Mouse (Mus musculus) midbrain, embryonic 14.5 days (tissue): Measurements from ENCODE around the gene Slc18a2. TPM values are rescaled to one million over a fixed set of nuclear protein-coding genes. Genes with fewer than 3 reads are reported as not detected.
A peak's percentile ranks its signal among the peaks of the same experiment; 100 is the strongest.

Source experiments
- ATAC-seq: fragments of 200-750 bp; cut with Nextera tagmentation; 2 replicates; pipeline ENCODE4 v1.8.0; 2017; ENCODE audit warnings: moderate number of reproducible peaks, moderate library complexity; ENCODE audit not compliant: low FRiP score, low TSS enrichment
- DNase-seq: peaks from one replicate; pipeline ENCODE4 v3.0.0-alpha.2; 2015
- H3K27ac ChIP-seq: fragments of 300-500 bp; sonication (generic); replicated peaks from 2 replicates; pipeline ENCODE4 v1.5.1; 2014; ENCODE audit warnings: mild to moderate bottlenecking, low read depth, low read length, moderate library complexity
- H3K27me3 ChIP-seq: fragments of 300-500 bp; sonication (generic); 2 replicates; pipeline ENCODE4 v1.6.1; 2014; ENCODE audit warnings: low read length, control low read depth, mixed read lengths; ENCODE audit not compliant: control insufficient read depth, insufficient read depth
- H3K36me3 ChIP-seq: fragments of 300-500 bp; sonication (generic); 2 replicates; pipeline ENCODE4 v1.6.1; 2014; ENCODE audit warnings: low read length, control low read depth; ENCODE audit not compliant: control insufficient read depth, insufficient read depth
- H3K4me1 ChIP-seq: fragments of 300-500 bp; sonication (generic); 2 replicates; pipeline ENCODE4 v1.6.1; 2014; ENCODE audit warnings: mild to moderate bottlenecking, antibody characterized with exemption, low read length, control low read depth; ENCODE audit not compliant: control insufficient read depth, insufficient read depth
- H3K4me2 ChIP-seq: fragments of 300-500 bp; sonication (generic); 2 replicates; pipeline ENCODE4 v1.6.1; 2014; ENCODE audit warnings: mild to moderate bottlenecking, low read length, moderate library complexity
- H3K4me3 ChIP-seq: fragments of 300-500 bp; sonication (generic); replicated peaks from 2 replicates; pipeline ENCODE4 v1.5.1; 2014; ENCODE audit warnings: low read depth, low read length
- H3K9ac ChIP-seq: fragments of 300-500 bp; sonication (generic); replicated peaks from 2 replicates; pipeline ENCODE4 v1.6.1; 2014; ENCODE audit warnings: mild to moderate bottlenecking, low read length, moderate library complexity
- H3K9me3 ChIP-seq: fragments of 300-500 bp; sonication (generic); 2 replicates; pipeline ENCODE4 v1.6.1; 2016; ENCODE audit warnings: low read length, control low read depth, mixed read lengths; ENCODE audit not compliant: control insufficient read depth
- WGBS: fragments of 180-500 bp; shearing (Covaris S2); extraction: QIAGEN DNeasy Blood & Tissue Kit; methylation state at CpG from one replicate; pipeline ENCODE4 v1.1.7; 2014; 5-methylcytosine and 5-hydroxymethylcytosine counted together
- polyA plus RNA-seq: library from polyadenylated mRNA; unstranded; fragments of >200 nt; fragmentation: Nextera tagmentation; extraction: Ambion mirVana; gene quantifications from 2 replicates; pipeline ENCODE4 v1.2.1, GENCODE M21; 2014

The Slc18a2 gene
- polyA plus RNA-seq, 1 experiment from 2014 or later = 23.0 TPM

GRCm38 (mm10) chr19:59263171-59263570, 2.5 kb downstream of the Slc18a2 start:
- Histone ChIP-seq H3K9me3 (no peaks in the 10 kb centered on the region), H3K4me1 (peaks cover 23% of the 10 kb centered on the region; the same call in 1 of the 2 replicates), H3K9ac (no peak overlapping the region), H3K4me3 (no peak overlapping the region), H3K36me3 (no peaks in the 10 kb centered on the region), H3K27me3 (peaks cover 28% of the 10 kb centered on the region; the same call in 1 of the 2 replicates), H3K4me2 (no peak overlapping the region), H3K27ac (no peak overlapping the region)
- WGBS = 92% methylated on average over 9 of the region's 9 CpGs
- no peak for DNase-seq
- ATAC-seq = no peak

GRCm38 (mm10) chr19:59264838-59265532, 4.3 kb downstream of the Slc18a2 start:
- Histone ChIP-seq H3K4me1 (peaks cover 23% of the 10 kb centered on the region; the same call in 1 of the 2 replicates), H3K4me2 (no peak overlapping the region), H3K27me3 (peaks cover 28% of the 10 kb centered on the region; the same call in 1 of the 2 replicates), H3K27ac (no peak overlapping the region), H3K9ac (no peak overlapping the region), H3K36me3 (no peaks in the 10 kb centered on the region), H3K4me3 (no peak overlapping the region), H3K9me3 (no peaks in the 10 kb centered on the region)
- no peak for ATAC-seq
- 46% methylated on average over 9 of the region's 9 CpGs for WGBS
- peak; percentile 23 for DNase-seq

GRCm38 (mm10) chr19:59265907-59266306, 5.2 kb downstream of the Slc18a2 start:
- no peaks in the 10 kb centered on the region for H3K36me3 ChIP-seq
- 48% methylated on average over 6 of the region's 6 CpGs for WGBS
- peaks cover 14% of the 10 kb centered on the region; the same call in 1 of the 2 replicates for H3K4me1 ChIP-seq
- no peak for DNase-seq
- H3K9me3 ChIP-seq = no peaks in the 10 kb centered on the region
- H3K4me3 ChIP-seq = no peak overlapping the region
- peaks cover 25% of the 10 kb centered on the region; the same call in 1 of the 2 replicates for H3K27me3 ChIP-seq
- H3K9ac ChIP-seq = no peak overlapping the region
- no peak overlapping the region for H3K27ac ChIP-seq
- ATAC-seq = no peak
- H3K4me2 ChIP-seq = no peak overlapping the region

GRCm38 (mm10) chr19:59267417-59267963, 6.8 kb downstream of the Slc18a2 start:
- no peak overlapping the region for H3K4me2 ChIP-seq
- peak overlapping the region; percentile 8; the same call in 1 of the 2 replicates for H3K27ac ChIP-seq
- no peaks in the 10 kb centered on the region for H3K36me3 ChIP-seq
- H3K4me1 ChIP-seq = 0 out of 2 replicates have a peak, but pooled peaks cover 11% of the 10 kb centered on the region
- no peak overlapping the region for H3K9ac ChIP-seq
- no peaks in the 10 kb centered on the region for H3K9me3 ChIP-seq
- peaks cover 11% of the 10 kb centered on the region; the same call in 1 of the 2 replicates for H3K27me3 ChIP-seq
- DNase-seq (peak; percentile 67), ATAC-seq (no peak)
- no peak overlapping the region for H3K4me3 ChIP-seq
- WGBS = 2% methylated on average over 5 of the region's 5 CpGs

GRCm38 (mm10) chr19:59273190-59273589, 12.5 kb downstream of the Slc18a2 start:
- Histone ChIP-seq H3K9me3 (no peaks in the 10 kb centered on the region), H3K4me1 (no peaks in the 10 kb centered on the region), H3K9ac (no peak overlapping the region), H3K36me3 (no peaks in the 10 kb centered on the region), H3K4me3 (no peak overlapping the region), H3K4me2 (no peak overlapping the region), H3K27me3 (no peaks in the 10 kb centered on the region), H3K27ac (no peak overlapping the region)
- DNase-seq (no peak), ATAC-seq (no peak)
- 86% methylated on average over 7 of the region's 7 CpGs for WGBS

- no peak overlapping the region for H3K27ac ChIP-seq
- no peaks in the 10 kb centered on the region for H3K9me3 ChIP-seq
- H3K4me2 ChIP-seq = no peak overlapping the region
- H3K27me3 ChIP-seq = no peaks in the 10 kb centered on the region
- ATAC-seq (no peak), DNase-seq (no peak)
- H3K9ac ChIP-seq = no peak overlapping the region
- H3K4me3 ChIP-seq = no peak overlapping the region
- H3K4me1 ChIP-seq = no peaks in the 10 kb centered on the region
- 83% methylated on average over 7 of the region's 7 CpGs for WGBS
- no peaks in the 10 kb centered on the region for H3K36me3 ChIP-seq
Measured at GRCm38 (mm10) chr19:59276354-59276753, 15.7 kb downstream of the Slc18a2 start.

DNA sequence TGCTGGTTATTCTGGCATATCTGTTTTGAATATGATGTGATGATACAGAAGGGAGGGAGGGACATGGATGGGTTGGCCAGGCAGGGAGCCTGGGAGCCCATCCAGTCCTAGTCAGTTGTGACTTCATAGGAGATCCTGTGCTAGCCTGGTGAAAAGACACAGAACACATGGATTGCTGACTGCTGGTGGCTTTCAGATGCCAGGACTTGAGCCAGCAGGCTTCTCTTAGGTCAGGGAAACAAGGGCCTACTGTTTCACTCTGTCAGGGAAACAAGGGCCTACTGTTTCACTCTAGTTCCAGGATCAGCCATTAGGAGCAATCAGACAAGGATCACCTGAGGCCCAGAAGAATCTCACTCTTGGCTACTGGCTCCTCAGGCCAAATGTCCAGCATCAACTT, 20.1 kb downstream of the Slc18a2 start:
- H3K4me1 ChIP-seq = no peaks in the 10 kb centered on the region
- no peaks in the 10 kb centered on the region for H3K27me3 ChIP-seq
- no peak overlapping the region for H3K9ac ChIP-seq
- no peak overlapping the region for H3K27ac ChIP-seq
- no peaks in the 10 kb centered on the region for H3K36me3 ChIP-seq
- no peaks in the 10 kb centered on the region for H3K9me3 ChIP-seq
- no peak overlapping the region for H3K4me3 ChIP-seq
- H3K4me2 ChIP-seq = no peak overlapping the region
- DNase-seq (no peak), ATAC-seq (no peak)

DNA sequence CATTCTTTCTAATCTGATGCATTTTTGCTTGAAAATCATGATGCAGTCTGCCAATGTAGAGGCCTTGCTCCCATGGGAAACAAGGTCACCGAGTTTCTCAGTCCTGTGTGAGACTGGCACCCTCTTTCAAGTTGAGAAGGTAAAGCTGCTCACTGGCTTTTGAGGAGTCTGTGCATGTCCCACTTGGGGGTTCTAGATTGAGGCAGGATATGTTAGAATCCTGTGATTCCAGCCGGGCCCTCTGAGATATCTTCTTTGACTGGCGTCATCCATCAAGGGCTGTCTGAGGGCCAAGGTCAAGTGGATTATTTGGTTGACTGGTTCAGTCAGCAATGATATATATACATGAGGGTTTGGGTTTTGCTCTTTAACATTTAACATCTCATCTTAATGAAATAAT, 21.3 kb downstream of the Slc18a2 start:
- WGBS = 75% methylated on average over 3 of the region's 3 CpGs
- no peak overlapping the region for H3K4me3 ChIP-seq
- H3K4me1 ChIP-seq = no peaks in the 10 kb centered on the region
- no peaks in the 10 kb centered on the region for H3K9me3 ChIP-seq
- no peaks in the 10 kb centered on the region for H3K27me3 ChIP-seq
- no peaks in the 10 kb centered on the region for H3K36me3 ChIP-seq
- no peak overlapping the region for H3K4me2 ChIP-seq
- no peak for DNase-seq
- ATAC-seq = no peak
- H3K9ac ChIP-seq = no peak overlapping the region
- no peak overlapping the region for H3K27ac ChIP-seq

DNA sequence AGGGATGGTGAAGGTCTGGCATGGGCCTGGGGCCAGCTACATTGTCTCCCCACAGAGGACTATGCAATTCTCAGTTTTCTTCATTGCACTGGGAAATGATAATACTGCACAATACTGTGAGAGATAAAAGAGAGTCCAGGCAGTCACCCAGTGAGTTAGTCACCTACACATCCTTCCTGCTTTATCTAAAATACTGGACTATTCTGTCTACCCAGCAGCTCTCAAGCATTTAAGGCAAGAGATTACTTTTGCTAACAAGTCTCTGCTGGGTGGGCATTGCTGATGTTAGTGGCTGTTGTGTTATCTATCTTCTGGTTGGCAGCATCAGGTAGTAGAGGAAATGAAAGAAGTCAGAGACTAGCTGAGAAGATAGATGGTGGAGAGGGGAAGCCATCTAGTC, 28.3 kb downstream of the Slc18a2 start:
- Histone ChIP-seq H3K27ac (no peak overlapping the region), H3K9me3 (no peaks in the 10 kb centered on the region), H3K27me3 (no peaks in the 10 kb centered on the region), H3K4me3 (no peak overlapping the region), H3K4me2 (no peak overlapping the region), H3K36me3 (no peaks in the 10 kb centered on the region), H3K4me1 (no peaks in the 10 kb centered on the region), H3K9ac (no peak overlapping the region)
- DNase-seq (no peak), ATAC-seq (no peak)
